Mouse (Mus musculus) testis, postnatal 10 days (tissue): ENCODE measurements around the gene Camk1d.
A peak's percentile ranks its signal among the peaks of the same experiment; 100 is the strongest.
"Not testable (repeated sequence)": the region's sequence is repeated elsewhere in the genome, so short reads cannot be mapped to it uniquely, and the experiment has no call there.

ENCODE experiments used
- DNase-seq: peaks from one replicate; pipeline ENCODE4 v3.0.0; 2021; ENCODE audit warnings: low spot score

The Camk1d gene

DNA sequence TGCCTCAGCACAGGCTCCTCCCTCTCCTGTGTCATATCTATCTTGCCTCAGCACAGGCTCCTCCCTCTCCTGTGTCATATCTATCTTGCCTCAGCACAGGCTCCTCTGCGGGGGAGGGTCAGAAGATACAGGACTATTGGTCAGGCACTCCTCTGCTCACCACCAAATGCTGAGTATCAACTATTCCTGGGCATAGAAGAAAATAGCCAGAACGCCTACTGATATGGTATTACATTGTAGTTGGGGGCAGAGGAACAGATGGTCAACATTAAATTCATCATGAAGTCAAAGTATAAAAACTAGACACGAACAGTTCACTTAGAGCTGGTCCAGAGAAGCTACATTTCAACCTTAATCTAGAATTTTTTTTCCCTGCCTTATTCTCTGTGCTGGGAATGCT is 395.2 kb downstream of the Camk1d start:
- DNase-seq: no peak

DNA sequence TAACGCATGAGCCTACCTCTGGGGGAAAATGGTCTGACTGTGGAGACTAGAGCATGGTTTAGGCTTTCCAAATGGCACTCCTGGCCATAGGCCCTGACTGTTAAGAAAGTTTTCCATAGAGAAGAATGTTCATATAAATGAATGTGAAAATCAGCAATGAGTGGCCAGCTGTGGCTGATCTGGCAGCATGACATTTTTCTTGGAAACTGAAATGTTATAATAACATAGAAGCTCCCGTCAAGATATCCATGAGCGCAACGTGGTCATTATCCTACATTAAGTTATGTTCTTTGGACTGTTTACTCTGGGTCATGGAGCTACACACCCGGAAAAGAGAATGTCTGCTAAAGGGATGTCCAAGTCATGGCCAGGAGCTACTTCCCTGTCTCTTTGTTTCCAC is 397.6 kb downstream of the Camk1d start:
- DNase-seq: no peak

DNA sequence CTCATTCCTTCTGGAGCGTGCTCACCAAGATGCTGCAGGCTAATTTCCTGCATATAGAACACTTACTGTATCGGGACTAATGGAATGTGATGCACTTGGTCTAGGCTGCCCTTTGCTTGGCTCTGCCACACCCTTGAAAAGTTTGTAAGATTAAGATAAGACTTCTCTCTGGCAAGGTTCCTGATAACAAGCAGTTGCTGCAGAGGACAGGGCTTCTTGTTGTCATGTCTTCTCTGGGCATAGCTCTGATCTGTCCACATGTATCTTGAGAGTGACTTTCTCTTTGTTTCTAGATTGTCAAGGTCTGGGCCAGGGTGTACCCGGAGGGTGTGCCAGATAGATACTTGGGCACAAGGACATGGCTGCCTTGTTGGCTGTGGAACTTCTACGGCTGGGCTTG is 398.1 kb downstream of the Camk1d start:
- DNase-seq: no peak

DNA sequence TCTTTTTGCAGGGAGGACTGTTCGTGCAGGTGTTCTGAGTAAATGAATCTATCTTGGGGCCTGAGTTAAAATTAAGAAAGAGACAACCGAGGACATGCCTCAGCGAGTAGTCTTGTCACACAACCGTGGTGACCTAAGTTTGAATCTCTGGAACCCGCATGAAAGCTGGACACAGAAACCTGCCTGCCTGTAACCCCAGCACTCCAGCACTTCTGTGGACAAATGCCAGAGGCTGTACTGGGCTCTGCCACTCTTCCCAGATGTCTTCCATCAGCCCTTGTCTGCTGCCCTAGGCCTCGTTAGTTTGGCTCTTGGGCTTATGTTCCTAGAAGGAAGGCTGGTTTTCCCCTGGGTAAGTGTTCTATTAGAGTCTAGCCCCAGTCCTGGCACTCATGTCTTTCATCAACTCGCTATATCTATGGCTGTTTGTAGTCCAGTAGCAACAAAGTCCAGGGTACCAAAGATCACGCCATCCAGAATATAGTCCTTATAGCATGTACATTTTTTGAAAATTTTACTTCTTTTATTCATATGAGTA is 399.0 kb downstream of the Camk1d start:
- DNase-seq: no peak

DNA sequence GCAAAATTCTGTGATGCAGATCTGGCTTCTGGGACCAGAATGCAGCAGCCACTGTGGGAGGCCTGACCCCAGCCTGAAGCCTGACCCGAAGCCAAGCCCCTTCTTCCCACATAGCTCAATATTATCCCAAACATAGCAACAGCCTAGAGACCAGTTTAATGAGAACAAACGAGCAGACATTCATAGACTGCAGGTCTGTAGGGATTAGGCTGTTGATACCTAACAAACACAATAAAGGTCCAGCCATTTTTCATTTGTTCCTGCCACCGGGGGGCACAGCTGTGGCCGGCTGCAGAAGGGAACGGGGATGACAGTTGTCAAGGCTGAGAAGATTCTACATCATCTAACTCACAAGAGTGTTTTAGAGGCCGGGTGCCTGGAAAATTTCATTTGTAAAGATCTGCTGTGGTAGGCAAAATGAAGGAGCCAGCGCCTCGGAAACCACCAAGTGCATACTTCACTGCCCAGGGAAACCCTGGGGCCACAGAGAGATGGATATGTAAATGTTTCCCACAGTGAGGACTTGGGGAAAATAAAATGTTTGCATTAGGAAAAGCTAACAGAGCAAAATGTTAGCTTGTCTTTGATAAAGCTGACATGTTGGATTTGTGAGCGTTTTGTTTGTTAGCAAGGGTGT is 399.7 kb downstream of the Camk1d start:
- DNase-seq: no peak

DNA sequence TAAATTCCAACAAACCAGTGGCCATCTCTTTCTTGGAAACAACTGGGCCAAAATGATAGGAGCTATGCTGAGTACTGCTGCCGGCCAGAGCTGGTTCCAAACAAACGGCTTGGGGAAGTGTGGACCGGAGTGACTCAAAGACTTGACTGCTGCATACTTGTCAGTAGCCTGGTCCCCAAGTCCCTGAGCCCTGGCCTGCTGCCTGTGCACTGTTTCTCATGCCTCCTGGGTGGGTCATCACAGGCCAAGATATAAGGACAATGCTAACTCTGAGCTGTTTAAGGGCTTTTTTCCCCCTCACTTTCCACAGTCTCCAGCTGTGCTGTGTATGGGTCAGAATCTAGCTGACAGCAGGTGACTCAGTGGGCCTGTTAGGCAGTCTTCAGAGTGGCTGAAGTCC is 409.2 kb downstream of the Camk1d start:
- no peak for DNase-seq

DNA sequence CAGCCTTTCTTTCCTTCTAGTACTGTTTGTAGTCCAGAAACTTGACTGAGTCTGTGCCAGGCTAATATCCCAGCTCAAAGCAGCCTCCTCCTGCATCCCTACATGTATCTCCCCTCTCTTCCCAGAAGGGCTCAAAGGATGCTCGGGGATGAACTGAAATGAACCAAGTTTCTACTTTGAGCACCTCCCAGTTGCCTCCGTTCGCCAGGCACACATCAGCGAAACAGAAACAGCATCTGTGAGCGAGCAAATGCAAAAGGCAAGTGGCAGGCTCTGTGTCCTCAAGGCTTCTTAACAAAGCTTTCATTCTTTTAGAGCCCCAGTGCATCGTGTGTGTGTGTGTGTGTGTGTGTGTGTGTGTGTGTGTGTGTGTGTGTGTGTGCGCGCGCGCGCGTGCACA is 409.9 kb downstream of the Camk1d start:
- DNase-seq: no peak

DNA sequence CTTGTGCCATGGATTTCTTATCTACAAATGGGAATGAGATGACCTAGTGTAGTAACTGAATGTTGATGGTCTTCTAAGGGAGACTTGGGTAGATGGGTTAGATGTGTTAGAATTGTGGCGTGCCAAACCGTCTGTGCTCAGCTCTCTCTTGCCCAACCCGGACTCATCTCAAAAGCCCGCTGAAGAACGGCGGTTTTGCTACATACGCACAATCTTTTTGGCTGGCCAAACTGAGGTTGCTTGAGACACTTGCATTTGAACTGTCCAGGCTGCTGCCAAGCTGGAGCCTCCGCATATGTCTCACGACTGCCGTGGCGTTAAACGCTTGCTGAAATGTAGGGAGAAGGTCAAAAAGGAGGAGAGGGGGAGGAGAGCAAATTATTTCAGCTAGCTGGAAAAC is 413.0 kb downstream of the Camk1d start:
- DNase-seq: no peak

DNA sequence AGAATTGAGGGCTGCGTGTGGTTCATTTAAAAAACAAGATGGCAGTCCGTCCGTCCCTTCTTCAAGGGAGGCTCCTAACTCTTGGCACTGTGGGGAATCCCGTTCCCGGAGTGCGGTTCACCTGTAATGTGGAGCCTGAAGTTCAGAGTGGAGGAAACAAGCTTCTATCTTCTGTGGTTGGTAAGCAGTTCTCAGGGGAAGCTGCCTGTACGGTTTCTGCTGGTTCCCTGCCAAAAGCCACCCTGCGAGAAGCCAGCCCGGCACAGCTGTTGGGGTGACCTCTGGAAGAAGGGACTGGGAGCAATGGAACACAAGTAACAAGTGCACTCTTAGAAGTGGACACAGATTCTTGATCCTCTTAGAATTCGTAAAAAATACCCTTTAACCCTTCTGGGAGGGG is 416.2 kb downstream of the Camk1d start:
- peak; percentile 57 for DNase-seq

DNA sequence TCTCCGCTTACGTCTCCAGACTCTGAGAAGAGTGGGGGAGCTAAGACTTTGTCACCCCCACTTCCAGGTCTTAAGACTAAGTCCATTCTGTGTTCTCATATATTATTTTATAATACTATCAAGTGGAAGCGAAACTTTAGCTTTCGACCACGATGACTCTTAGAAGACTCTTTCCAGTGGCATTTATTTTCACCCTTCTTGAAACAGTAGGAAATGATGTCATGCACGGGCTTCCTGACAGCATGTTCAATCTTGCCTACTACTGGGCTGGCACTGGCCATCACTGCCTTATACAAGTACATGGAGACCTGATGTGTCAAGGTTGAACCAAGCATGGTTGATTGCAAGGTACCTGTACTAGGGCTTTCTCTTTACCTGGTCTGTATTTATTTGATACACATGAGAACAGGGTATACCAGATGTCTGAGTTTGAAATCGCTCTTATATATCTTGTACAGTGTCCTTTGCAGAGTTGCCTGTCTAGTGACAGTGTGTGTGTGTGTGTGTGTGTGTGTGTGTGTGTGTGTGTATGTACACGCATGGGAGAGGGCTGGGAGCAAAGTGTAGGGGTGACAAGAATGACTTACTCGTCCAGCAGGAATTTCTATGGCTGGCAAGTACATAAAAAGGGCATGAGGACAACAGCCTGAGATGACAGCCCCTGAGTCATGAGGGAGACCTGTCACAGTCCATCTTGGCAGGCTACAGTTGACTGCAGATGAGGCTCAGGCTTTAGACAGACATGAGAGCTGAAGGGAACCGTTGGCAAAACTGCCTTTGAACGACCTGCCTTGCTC is 417.4 kb downstream of the Camk1d start:
- DNase-seq: no peak

DNA sequence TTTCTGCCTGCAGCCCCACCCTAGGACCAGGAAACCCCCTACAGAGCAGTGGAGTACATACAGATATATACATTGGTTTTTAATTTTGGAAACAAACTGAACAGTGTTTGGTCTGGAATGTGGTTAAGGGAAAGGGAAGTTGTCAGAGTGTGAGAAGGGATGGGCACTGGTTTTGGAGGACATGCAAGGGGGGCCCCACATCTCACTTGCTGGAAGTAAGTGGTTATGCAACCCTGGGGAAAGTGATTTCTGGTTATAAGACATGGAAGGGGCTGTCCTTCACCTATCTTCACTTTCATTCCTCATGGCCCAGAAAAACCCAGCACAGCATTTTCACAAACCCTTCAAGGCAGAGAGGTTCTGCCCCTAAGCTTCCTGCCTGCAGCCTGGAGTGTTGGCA is 419.2 kb downstream of the Camk1d start:
- no peak for DNase-seq

DNA sequence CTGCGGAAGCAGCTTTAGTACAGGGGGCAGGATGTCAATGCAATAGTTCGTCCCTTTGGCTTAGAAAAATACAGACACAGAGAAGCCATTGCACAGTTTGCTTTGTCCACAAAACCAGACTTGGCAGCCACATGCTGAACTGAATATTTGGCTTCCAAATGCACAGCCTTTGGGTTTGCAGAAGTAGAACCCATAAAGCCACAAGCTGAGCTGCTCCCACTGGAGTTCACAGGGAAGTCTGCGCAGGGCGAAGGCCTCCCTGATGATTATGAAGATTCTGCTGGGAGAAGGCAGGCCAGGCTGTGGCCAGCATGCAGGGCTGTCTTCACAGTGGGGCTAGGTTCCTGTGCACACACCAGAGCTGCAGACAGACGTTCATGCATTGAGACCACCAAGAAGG is 419.9 kb downstream of the Camk1d start:
- no peak for DNase-seq

DNA sequence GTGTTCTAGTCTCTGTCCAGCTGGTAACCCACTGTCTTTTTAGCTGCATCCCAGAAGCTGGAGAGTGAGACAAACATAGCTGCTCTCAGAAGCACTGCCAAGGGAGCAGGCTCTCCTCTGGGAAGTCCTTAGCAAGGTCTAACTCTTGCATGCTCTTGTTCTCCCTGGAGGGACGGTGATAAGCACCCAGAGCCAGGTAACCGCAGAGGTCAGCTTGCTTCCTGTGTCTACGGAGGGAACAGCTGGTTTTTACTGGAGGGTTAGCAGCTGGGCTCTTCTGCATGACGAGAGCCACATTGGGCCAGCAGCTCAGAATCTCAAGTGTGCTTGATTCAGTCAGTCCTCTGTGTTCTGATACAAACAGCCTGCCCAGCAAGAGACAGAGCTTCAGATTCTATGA is 425.7 kb downstream of the Camk1d start:
- DNase-seq: no peak

DNA sequence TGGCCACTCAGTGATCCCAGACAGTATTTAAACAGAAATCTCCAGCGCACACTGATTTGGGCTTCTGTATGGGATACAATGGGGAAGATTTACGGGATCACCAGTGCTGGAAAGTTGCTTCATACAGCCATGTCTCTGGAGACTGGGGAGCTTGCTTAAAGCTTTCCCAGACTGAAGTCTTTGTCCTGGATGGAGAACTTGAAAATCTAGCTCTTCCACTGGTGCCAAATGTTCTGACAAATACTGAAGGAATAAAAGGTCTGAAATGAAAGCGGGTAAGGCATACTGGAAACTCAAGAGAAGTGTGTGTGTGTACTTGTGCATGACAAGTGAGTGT is 427.3 kb downstream of the Camk1d start:
- no peak for DNase-seq

DNA sequence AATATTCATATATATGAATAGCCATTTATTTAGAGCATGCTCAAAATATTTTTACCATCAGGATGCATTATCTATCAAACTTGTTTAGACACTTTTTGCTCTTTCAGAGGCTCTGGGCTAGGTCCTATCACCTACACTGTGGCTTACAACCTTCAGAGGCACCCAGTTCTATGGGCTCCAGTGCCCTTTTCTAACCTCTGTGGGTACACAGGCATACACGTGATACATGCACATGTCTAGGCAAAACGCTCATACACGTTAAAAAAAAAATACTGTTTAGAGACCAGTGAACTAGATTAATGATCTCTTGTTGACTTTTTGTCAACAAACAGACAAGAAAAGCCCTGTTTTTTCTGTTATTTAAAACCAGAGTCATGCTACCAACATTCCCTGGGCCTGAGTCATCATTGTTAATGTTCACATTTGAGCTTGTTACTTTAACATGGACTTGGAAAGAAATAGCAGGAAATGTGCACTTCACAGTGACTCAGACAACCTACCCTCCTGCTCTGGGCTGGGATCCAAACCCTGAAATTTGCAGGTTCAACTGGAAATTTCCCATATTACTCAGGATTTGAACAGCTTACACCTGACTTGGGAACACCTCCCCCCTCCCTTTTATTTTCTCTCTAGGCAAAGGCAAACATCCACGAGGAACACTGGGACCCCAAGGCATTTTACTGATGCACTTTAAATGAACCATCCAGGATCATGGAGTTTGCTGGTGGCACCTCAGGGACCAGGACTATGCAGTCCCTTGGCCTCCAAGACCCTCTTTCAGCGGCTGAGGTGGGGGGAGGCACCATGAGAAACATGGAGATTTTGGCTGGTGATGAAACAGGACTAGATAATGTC is 427.9 kb downstream of the Camk1d start:
- DNase-seq: no peak

DNA sequence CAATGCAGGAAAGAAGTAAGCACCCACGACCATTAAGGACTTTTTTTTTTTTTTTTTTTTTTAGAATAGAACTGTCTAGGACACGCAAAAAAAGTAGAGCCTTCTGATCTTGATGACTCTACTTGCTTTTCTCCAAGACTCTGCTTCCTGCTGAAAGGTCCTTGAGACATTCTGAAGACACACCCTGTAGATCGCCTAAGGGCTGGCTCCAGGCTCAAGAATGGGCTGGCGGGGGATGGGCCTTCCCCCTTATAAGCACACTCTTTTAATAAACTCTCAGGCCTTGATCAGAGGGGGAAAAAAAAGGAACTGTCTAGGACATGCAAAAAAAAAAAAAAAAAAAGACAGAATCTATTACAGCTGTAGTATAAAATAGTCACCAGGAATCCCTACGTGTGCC is 430.0 kb downstream of the Camk1d start:
- no peak for DNase-seq

DNA sequence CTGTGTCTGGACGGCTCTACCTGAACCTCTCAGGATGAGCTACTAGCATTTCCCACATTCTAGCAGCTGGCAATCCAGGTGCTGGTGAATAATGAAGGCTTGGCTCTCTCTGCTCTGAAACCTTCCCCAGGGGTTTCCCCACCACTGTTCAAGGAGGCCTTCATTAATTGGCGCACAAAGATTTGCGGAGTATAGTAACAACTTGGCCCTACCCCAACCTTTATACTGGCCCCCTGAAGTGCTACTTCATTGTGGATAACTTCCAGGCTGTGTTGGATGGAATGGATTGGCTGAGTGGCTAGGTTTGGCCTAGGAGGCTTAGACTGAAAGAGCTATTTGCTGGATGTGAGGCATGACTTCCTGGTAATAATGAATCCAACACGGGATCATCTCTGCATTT is 431.7 kb downstream of the Camk1d start:
- no peak for DNase-seq

DNA sequence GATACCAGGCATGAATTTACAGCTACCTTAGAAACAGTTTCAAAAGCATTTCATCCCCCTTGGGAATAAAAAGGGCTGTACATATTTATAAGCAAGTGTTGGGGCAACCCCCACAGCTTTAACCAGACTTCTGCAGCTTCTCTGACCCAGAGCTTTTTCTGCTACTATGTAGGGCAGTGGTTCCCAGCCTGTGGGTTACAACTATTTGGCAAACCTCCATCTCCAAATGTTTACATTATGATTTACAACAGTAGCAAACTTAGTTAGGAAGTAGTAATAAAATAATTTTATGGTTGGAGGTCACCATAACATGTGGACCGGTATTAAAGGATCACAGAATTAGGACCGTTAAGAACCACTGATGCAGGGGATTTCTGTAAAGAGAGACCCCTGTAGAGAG is 446.3 kb downstream of the Camk1d start:
- no peak for DNase-seq

DNA sequence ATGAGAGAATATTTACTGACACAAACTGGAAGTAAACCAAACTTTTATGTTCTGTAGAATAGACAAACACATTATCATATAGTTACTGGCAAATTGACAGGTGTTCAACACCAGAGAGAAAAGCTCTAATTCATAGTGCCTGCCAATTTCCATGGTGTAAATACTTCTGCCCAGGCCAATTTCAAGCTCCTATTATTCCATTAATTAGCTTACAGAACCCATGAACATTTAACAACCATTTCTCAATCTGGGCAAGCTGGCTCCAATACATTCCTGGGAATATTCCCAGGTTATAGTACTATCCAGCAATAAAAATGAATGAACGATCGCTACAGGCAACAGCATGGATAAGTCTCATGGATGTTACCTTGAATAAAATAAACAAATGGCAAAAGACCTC is 452.0 kb downstream of the Camk1d start:
- DNase-seq: no peak

DNA sequence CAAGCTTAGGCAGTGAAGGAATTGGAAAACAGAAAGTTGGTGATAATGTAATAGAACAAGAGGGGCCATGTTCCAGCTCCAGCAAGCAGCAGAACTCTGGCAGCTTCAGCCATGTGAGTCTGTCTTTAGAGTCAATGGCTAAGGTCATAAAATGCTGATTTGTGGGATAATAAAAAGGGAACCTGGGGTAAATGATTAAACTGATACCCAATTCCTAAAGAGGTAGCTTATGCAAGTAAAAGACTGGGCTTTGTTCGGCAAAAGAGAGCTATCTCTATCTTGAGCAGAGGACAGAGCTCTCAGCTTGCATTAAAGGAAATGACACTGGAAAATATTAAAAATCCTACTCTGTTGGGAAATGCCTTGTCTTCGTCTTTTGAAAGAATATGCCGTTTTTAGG is 456.1 kb downstream of the Camk1d start:
- DNase-seq: no peak

DNA sequence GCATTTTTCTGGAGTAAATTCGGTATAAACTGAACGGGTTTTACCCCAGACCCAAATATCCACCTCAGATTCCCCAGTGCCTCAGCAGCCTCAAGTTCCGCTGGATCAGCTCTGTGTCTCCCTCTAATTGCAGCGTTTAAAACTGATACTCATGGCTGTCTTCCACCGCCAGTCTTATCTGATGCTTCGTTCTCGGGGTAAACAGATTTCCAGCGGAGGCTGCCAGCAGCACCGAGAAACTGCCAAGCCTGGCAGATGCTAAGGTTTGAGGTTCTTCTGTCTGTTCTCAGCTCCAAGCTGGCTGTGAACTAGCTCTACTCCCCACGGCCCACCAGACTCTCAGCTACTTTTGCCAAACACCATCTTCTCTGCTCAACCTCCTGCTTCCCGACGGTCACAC is 464.3 kb downstream of the Camk1d start:
- DNase-seq: peak; percentile 51

DNA sequence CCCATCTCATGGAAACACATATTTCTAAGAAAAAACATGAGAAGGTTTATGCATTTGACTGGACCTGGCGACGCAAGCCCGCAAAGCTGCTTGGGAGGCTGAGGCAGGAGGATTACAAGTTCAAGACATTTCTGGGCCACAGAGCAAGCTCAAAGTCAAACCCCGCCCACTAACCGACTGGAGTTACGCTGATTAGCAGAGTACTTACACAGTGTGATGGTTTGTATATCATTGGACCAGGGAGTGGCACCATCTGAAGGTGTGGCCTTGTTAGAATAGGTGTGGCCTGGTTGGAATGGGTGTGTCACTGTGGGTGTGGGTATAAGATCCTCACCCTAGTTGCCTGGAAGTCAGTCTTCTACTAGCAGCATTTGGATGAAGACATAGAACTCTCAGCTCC is 465.1 kb downstream of the Camk1d start:
- not testable (repeated sequence) for DNase-seq
